In genomic region chr7:90456845-90457468, GRCm38 (mm10) we compare ENCODE assay signal across 8 mouse cellular contexts. TPM values are rescaled to one million over a fixed set of nuclear protein-coding genes. Genes with fewer than 3 reads are reported as not detected.
DNase-seq lines count a peak whose midpoint lies in the region; ATAC-seq and TF ChIP-seq lines count a peak whose summit lies in the region.

Gene Tmem126a (minus strand): TSS chr7:90457229.

- under 1% methylated on average over 41 of the region's 41 CpGs for WGBS in embryonic facial prominence, embryonic 15.5 days
- under 1% methylated on average over 41 of the region's 41 CpGs for WGBS in limb, embryonic 12.5 days
- WGBS in midbrain, embryonic 14.5 days, result under 1% methylated on average over 41 of the region's 41 CpGs
- under 1% methylated on average over 41 of the region's 41 CpGs for WGBS in spleen, adult 2 months

- peak within 1 kb of the TSS; percentile 57 for H3K9ac ChIP-seq in embryonic facial prominence, embryonic 15.5 days
- peak within 1 kb of the TSS; percentile 74 for H3K9ac ChIP-seq in limb, embryonic 12.5 days (replicated peaks)
- peak within 1 kb of the TSS; percentile 79 for H3K9ac ChIP-seq in midbrain, embryonic 14.5 days (replicated peaks; ENCODE audit: low read length)

- peak; percentile 44; the same call in 1 of the 2 replicates for TF ChIP-seq POLR2A in bone marrow macrophage, adult 2 months (IDR thresholded peaks at IDR 0.05; ENCODE audit: borderline replicate concordance, low read depth, low read length)
- peak; percentile 76 for TF ChIP-seq POLR2A in spleen, adult 2 months (IDR thresholded peaks at IDR 0.05; ENCODE audit: low read depth, low read length)

- no peak for TF ChIP-seq CTCF in bone marrow macrophage, adult 2 months (IDR thresholded peaks at IDR 0.05; ENCODE audit: low read depth, low read length)
- TF ChIP-seq CTCF in spleen, adult 2 months (IDR thresholded peaks at IDR 0.05; ENCODE audit: extremely low read depth, insufficient read depth, insufficient read length, insufficient replicate concordance), result peak; percentile 24; the same call in 1 of the 2 replicates

- peak within 1 kb of the TSS; percentile 86 for H3K27ac ChIP-seq in bone marrow macrophage, adult 2 months (ENCODE audit: insufficient read depth, low read depth, low read length)
- peak within 1 kb of the TSS; percentile 95 for H3K27ac ChIP-seq in embryonic facial prominence, embryonic 15.5 days (replicated peaks)
- peak within 1 kb of the TSS; percentile 95 for H3K27ac ChIP-seq in limb, embryonic 12.5 days
- peak within 1 kb of the TSS; percentile 89 for H3K27ac ChIP-seq in midbrain, embryonic 14.5 days (replicated peaks; ENCODE audit: low read depth, low read length)
- H3K27ac ChIP-seq in spleen, adult 2 months (ENCODE audit: insufficient read depth, low read length), result peak within 1 kb of the TSS; percentile 75

- no peaks in the 10 kb centered on the region for H3K27me3 ChIP-seq in embryonic facial prominence, embryonic 15.5 days
- 0 out of 2 replicates have a peak, but pooled peaks cover 4% of the 10 kb centered on the region for H3K27me3 ChIP-seq in limb, embryonic 12.5 days
- H3K27me3 ChIP-seq in midbrain, embryonic 14.5 days (ENCODE audit: control insufficient read depth, insufficient read depth, low read length), result no peaks in the 10 kb centered on the region
- H3K27me3 ChIP-seq in spleen, adult 2 months (ENCODE audit: control insufficient read depth, insufficient read depth, low read length), result no peaks in the 10 kb centered on the region

- peaks cover 2% of the 10 kb centered on the region for H3K4me1 ChIP-seq in bone marrow macrophage, adult 2 months (ENCODE audit: control insufficient read depth, insufficient read depth, low read length)
- H3K4me1 ChIP-seq in embryonic facial prominence, embryonic 15.5 days, result peaks cover 13% of the 10 kb centered on the region; the same call in 1 of the 2 replicates
- H3K4me1 ChIP-seq in limb, embryonic 12.5 days (replicated peaks), result peaks cover 10% of the 10 kb centered on the region
- H3K4me1 ChIP-seq in midbrain, embryonic 14.5 days (ENCODE audit: control insufficient read depth, insufficient read depth, low read length), result peaks cover 11% of the 10 kb centered on the region
- peaks cover 4% of the 10 kb centered on the region; the same call in 1 of the 2 replicates for H3K4me1 ChIP-seq in spleen, adult 2 months (ENCODE audit: control insufficient read depth, insufficient read depth, insufficient read length)

- H3K4me3 ChIP-seq in bone marrow macrophage, adult 2 months (ENCODE audit: insufficient read depth, low read length), result peak within 1 kb of the TSS; percentile 97
- peak within 1 kb of the TSS; percentile 67 for H3K4me3 ChIP-seq in embryonic facial prominence, embryonic 15.5 days (replicated peaks)
- H3K4me3 ChIP-seq in limb, embryonic 12.5 days (replicated peaks), result peak within 1 kb of the TSS; percentile 72
- H3K4me3 ChIP-seq in midbrain, embryonic 14.5 days (replicated peaks; ENCODE audit: low read depth, low read length), result peak within 1 kb of the TSS; percentile 75
- H3K4me3 ChIP-seq in spleen, adult 2 months (ENCODE audit: extremely low read depth, insufficient read depth, insufficient read length), result peak within 1 kb of the TSS; percentile 84

- peaks cover 10% of the 10 kb centered on the region; the same call in 1 of the 2 replicates for H3K36me3 ChIP-seq in embryonic facial prominence, embryonic 15.5 days
- H3K36me3 ChIP-seq in limb, embryonic 12.5 days, result peaks cover 25% of the 10 kb centered on the region
- peaks cover 26% of the 10 kb centered on the region for H3K36me3 ChIP-seq in midbrain, embryonic 14.5 days (ENCODE audit: control insufficient read depth, insufficient read depth, low read length)
- peaks cover 1% of the 10 kb centered on the region; the same call in 1 of the 2 replicates for H3K36me3 ChIP-seq in spleen, adult 2 months (ENCODE audit: control insufficient read depth, insufficient read depth, low read length)

- no peaks in the 10 kb centered on the region for H3K9me3 ChIP-seq in embryonic facial prominence, embryonic 15.5 days (replicated peaks)
- H3K9me3 ChIP-seq in limb, embryonic 12.5 days, result no peaks in the 10 kb centered on the region
- no peaks in the 10 kb centered on the region for H3K9me3 ChIP-seq in midbrain, embryonic 14.5 days (ENCODE audit: control insufficient read depth, low read length)

- DNase-seq in B cell, adult 2 months, result peak; percentile 73 to 78
- DNase-seq in heart, adult 8-10 months (ENCODE audit: low spot score), result peak; percentile 90
- DNase-seq in kidney, adult 8-10 months, result peak; percentile 86 to 89
- DNase-seq in midbrain, embryonic 14.5 days, result peak; percentile 93
- DNase-seq in spleen, adult 2 months (ENCODE audit: low read depth in 1 of 2, low spot score in 2 of 2), result peak; percentile 50 to 73

- peak; percentile 94 for ATAC-seq in embryonic facial prominence, embryonic 15.5 days (ENCODE audit: insufficient number of reproducible peaks, low FRiP score, low TSS enrichment, low read depth)
- ATAC-seq in limb, embryonic 12.5 days (ENCODE audit: insufficient number of reproducible peaks, insufficient read depth, low FRiP score, low TSS enrichment, low read depth), result peak; percentile 98
- ATAC-seq in midbrain, embryonic 14.5 days (ENCODE audit: low FRiP score, low TSS enrichment), result peak; percentile 97

- H3K4me2 ChIP-seq in embryonic facial prominence, embryonic 15.5 days (replicated peaks), result peak within 1 kb of the TSS; percentile 59
- H3K4me2 ChIP-seq in limb, embryonic 12.5 days, result peak within 1 kb of the TSS; percentile 66
- H3K4me2 ChIP-seq in midbrain, embryonic 14.5 days (ENCODE audit: low read length), result peak within 1 kb of the TSS; percentile 72

RNA-seq across cellular contexts. Expression of gene Tmem126a, which starts in this region (rescaled TPM):
- polyA plus RNA-seq in bone marrow macrophage, adult 2 months (2012; ENCODE audit: insufficient read depth, insufficient read length, missing spikeins), result 41.9 and 46.9 TPM in 2 replicates
- 84.9 and 87.6 TPM in 2 replicates for polyA plus RNA-seq in embryonic facial prominence, embryonic 15.5 days (2015; fragmentation: Nextera tagmentation; extraction: Ambion mirVana)
- 100 to 1,000 TPM; 121 to 143 (median 131) TPM for total RNA-seq in heart, adult 8-10 months (2022)
- 114 TPM in 2 replicates for polyA plus RNA-seq in limb, embryonic 12.5 days (2016; fragmentation: Nextera tagmentation; extraction: Ambion mirVana)
- polyA plus RNA-seq in midbrain, embryonic 14.5 days (2014; fragmentation: Nextera tagmentation; extraction: Ambion mirVana), result 125 and 132 TPM in 2 replicates
- polyA plus RNA-seq in spleen, adult 2 months (2012; rRNA removed), result 4.2 and 5.2 TPM in 2 replicates

Comparison
In these comparisons a context has a peak if more than half of its experiments do, and no peak if none do; other contexts are left out.
1. Peak in every context shown above with its lines: DNase-seq, ATAC-seq, H3K4me3 ChIP-seq and H3K27ac ChIP-seq.